Mouse (Mus musculus): Measurements from ENCODE around the gene P2rx7.

P2rx7 gene

GRCm38 (mm10) chr5:122693431-122694207 lies 49.9 kb downstream of the P2rx7 start:
- DNase-seq (ENCODE audit: low spot score in 2 of 2): peak; percentile 60 to 63

GRCm38 (mm10) chr5:122695516-122695915 lies 51.8 kb downstream of the P2rx7 start:
- no peak for DNase-seq (ENCODE audit: low spot score in 2 of 2)

GRCm38 (mm10) chr5:122698041-122698700 lies 54.5 kb downstream of the P2rx7 start:
- no peak for DNase-seq (ENCODE audit: low spot score in 2 of 2)

GRCm38 (mm10) chr5:122698701-122699060 lies 55.0 kb downstream of the P2rx7 start:
- DNase-seq (ENCODE audit: low spot score in 2 of 2): no peak

- DNase-seq (ENCODE audit: low spot score in 2 of 2): no peak
Observed at GRCm38 (mm10) chr5:122700109-122700836, 56.6 kb downstream of the P2rx7 start.

GRCm38 (mm10) chr5:122700837-122701212 lies 57.1 kb downstream of the P2rx7 start:
- DNase-seq (ENCODE audit: low spot score in 2 of 2): no peak

- no peak for DNase-seq (ENCODE audit: low spot score in 2 of 2)
Observed at GRCm38 (mm10) chr5:122702156-122702555, 58.4 kb downstream of the P2rx7 start.

GRCm38 (mm10) chr5:122703574-122703973 lies 59.9 kb downstream of the P2rx7 start:
- no peak for DNase-seq (ENCODE audit: low spot score in 2 of 2)

- no peak for DNase-seq (ENCODE audit: low spot score in 2 of 2)
Observed at GRCm38 (mm10) chr5:122704571-122704970, 60.9 kb downstream of the P2rx7 start.

GRCm38 (mm10) chr5:122705174-122705573 lies 61.5 kb downstream of the P2rx7 start:
- DNase-seq (ENCODE audit: low spot score in 2 of 2): no peak

GRCm38 (mm10) chr5:122706917-122707275 lies 63.2 kb downstream of the P2rx7 start:
- DNase-seq (ENCODE audit: low spot score in 2 of 2): no peak

- peak; percentile 92 to 95 for DNase-seq (ENCODE audit: low spot score in 2 of 2)
Observed at GRCm38 (mm10) chr5:122707276-122708181, 63.8 kb downstream of the P2rx7 start, which contains the start of gene P2rx4. P2rx4 (plus strand) TSS chr5:122707544.

- no peak for DNase-seq (ENCODE audit: low spot score in 2 of 2)
Observed at GRCm38 (mm10) chr5:122708819-122709218, 65.1 kb downstream of the P2rx7 start.

GRCm38 (mm10) chr5:122715723-122716122 lies 72.0 kb downstream of the P2rx7 start:
- no peak for DNase-seq (ENCODE audit: low spot score in 2 of 2)

- DNase-seq (ENCODE audit: low spot score in 2 of 2): no peak
Observed at GRCm38 (mm10) chr5:122716793-122717192, 73.1 kb downstream of the P2rx7 start.

- no peak for DNase-seq (ENCODE audit: low spot score in 2 of 2)
Observed at GRCm38 (mm10) chr5:122718400-122718799, 74.7 kb downstream of the P2rx7 start.

GRCm38 (mm10) chr5:122719168-122719567 lies 75.5 kb downstream of the P2rx7 start:
- DNase-seq (ENCODE audit: low spot score in 2 of 2): no peak

- no peak for DNase-seq (ENCODE audit: low spot score in 2 of 2)
Observed at GRCm38 (mm10) chr5:122725453-122725852, 81.7 kb downstream of the P2rx7 start.

- peak; percentile 76 to 78 for DNase-seq (ENCODE audit: low spot score in 2 of 2)
Observed at GRCm38 (mm10) chr5:122726068-122726467, 82.4 kb downstream of the P2rx7 start.

GRCm38 (mm10) chr5:122726595-122726994 lies 82.9 kb downstream of the P2rx7 start:
- DNase-seq (ENCODE audit: low spot score in 2 of 2): no peak

- no peak for DNase-seq (ENCODE audit: low spot score in 2 of 2)
Observed at GRCm38 (mm10) chr5:122727096-122727495, 83.4 kb downstream of the P2rx7 start.

- no peak for DNase-seq (ENCODE audit: low spot score in 2 of 2)
Observed at GRCm38 (mm10) chr5:122730776-122731175, 87.1 kb downstream of the P2rx7 start.

All from right cerebral cortex, postnatal 10 days (tissue).